Mouse (Mus musculus) erythroblast, embryonic 14.5 days (primary cell): ENCODE results near the gene Gid8. TPM values are rescaled to one million over a fixed set of nuclear protein-coding genes. Genes with fewer than 3 reads are reported as not detected.

ENCODE experiments used
- H3K27me3 ChIP-seq: 2 replicates; pipeline ENCODE4 v1.6.1; 2012; ENCODE audit warnings: inconsistent platforms; ENCODE audit not compliant: control insufficient read depth
- H3K36me3 ChIP-seq: 2 replicates; pipeline ENCODE4 v1.6.1; 2012; ENCODE audit warnings: mild to moderate bottlenecking, inconsistent platforms; ENCODE audit not compliant: control insufficient read depth
- H3K4me1 ChIP-seq: 2 replicates; pipeline ENCODE4 v1.6.1; 2012; ENCODE audit warnings: inconsistent platforms; ENCODE audit not compliant: control insufficient read depth
- H3K4me3 ChIP-seq: replicated peaks from 2 replicates; pipeline ENCODE3; 2012; ENCODE audit warnings: moderate library complexity, mild to moderate bottlenecking, inconsistent platforms
- H3K9me3 ChIP-seq: 2 replicates; pipeline ENCODE4 v1.6.1; 2012; ENCODE audit warnings: low read length, inconsistent platforms, mixed read lengths; ENCODE audit not compliant: control insufficient read depth
- GATA1 ChIP-seq: IDR thresholded peaks from 2 replicates; pipeline ENCODE4 v1.6.1; 2012; ENCODE audit warnings: low read length, inconsistent platforms, mixed read lengths
- TAL1 ChIP-seq: IDR thresholded peaks from 3 replicates; pipeline ENCODE4 v1.6.1; 2012; ENCODE audit warnings: low read length, inconsistent platforms, mixed read lengths
- polyA plus RNA-seq: library from polyadenylated mRNA; stranded (reverse); fragments of >175 nt; gene quantifications from 2 replicates; pipeline ENCODE4 v1.2.3, GENCODE M21; 2012

The Gid8 gene
- polyA plus RNA-seq, 1 experiment: 5.4 TPM

GRCm38 (mm10) chr2:180741421-180741820 is 31.5 kb downstream of the Gid8 start:
- Histone ChIP-seq H3K9me3 (no peaks in the 10 kb centered on the region), H3K36me3 (no peaks in the 10 kb centered on the region), H3K27me3 (no peaks in the 10 kb centered on the region), H3K4me3 (no peak overlapping the region), H3K4me1 (peaks cover 2% of the 10 kb centered on the region; the same call in 1 of the 2 replicates)
- no peak for TF ChIP-seq GATA1
- no peak for TF ChIP-seq TAL1

GRCm38 (mm10) chr2:180742820-180743219 is 32.9 kb downstream of the Gid8 start:
- no peaks in the 10 kb centered on the region for H3K9me3 ChIP-seq
- TF ChIP-seq TAL1 (no peak), GATA1 (no peak)
- H3K36me3 ChIP-seq: no peaks in the 10 kb centered on the region
- no peaks in the 10 kb centered on the region for H3K27me3 ChIP-seq
- H3K4me1 ChIP-seq: peaks cover 2% of the 10 kb centered on the region; the same call in 1 of the 2 replicates
- H3K4me3 ChIP-seq: no peak overlapping the region

- TF ChIP-seq TAL1 (no peak), GATA1 (no peak)
- Histone ChIP-seq H3K36me3 (no peaks in the 10 kb centered on the region), H3K4me1 (peaks cover 2% of the 10 kb centered on the region; the same call in 1 of the 2 replicates), H3K9me3 (no peaks in the 10 kb centered on the region), H3K27me3 (no peaks in the 10 kb centered on the region), H3K4me3 (no peak overlapping the region)
These were observed 33.4 kb downstream of the Gid8 start for GRCm38 (mm10) chr2:180743321-180743720.

- H3K27me3 ChIP-seq: peaks cover 3% of the 10 kb centered on the region; the same call in 1 of the 2 replicates
- H3K4me3 ChIP-seq: no peak overlapping the region
- H3K4me1 ChIP-seq: peaks cover 2% of the 10 kb centered on the region; the same call in 1 of the 2 replicates
- no peaks in the 10 kb centered on the region for H3K9me3 ChIP-seq
- no peak for TF ChIP-seq GATA1
- TF ChIP-seq TAL1: no peak
- no peaks in the 10 kb centered on the region for H3K36me3 ChIP-seq
These were observed 35.5 kb downstream of the Gid8 start for GRCm38 (mm10) chr2:180745248-180745927.

GRCm38 (mm10) chr2:180746569-180747192 is 36.8 kb downstream of the Gid8 start:
- TF ChIP-seq GATA1 (no peak), TAL1 (no peak)
- H3K9me3 ChIP-seq: no peaks in the 10 kb centered on the region
- peaks cover 3% of the 10 kb centered on the region; the same call in 1 of the 2 replicates for H3K27me3 ChIP-seq
- H3K4me3 ChIP-seq: no peak overlapping the region
- peaks cover 2% of the 10 kb centered on the region; the same call in 1 of the 2 replicates for H3K4me1 ChIP-seq
- no peaks in the 10 kb centered on the region for H3K36me3 ChIP-seq

- TF ChIP-seq GATA1 (no peak), TAL1 (no peak)
- Histone ChIP-seq H3K36me3 (no peaks in the 10 kb centered on the region), H3K4me1 (peaks cover 2% of the 10 kb centered on the region; the same call in 1 of the 2 replicates), H3K4me3 (no peak overlapping the region), H3K9me3 (no peaks in the 10 kb centered on the region), H3K27me3 (peaks cover 3% of the 10 kb centered on the region; the same call in 1 of the 2 replicates)
These were observed 39.0 kb downstream of the Gid8 start for GRCm38 (mm10) chr2:180748904-180749303.

GRCm38 (mm10) chr2:180754976-180755688 is 45.2 kb downstream of the Gid8 start:
- no peaks in the 10 kb centered on the region for H3K9me3 ChIP-seq
- no peaks in the 10 kb centered on the region for H3K4me1 ChIP-seq
- no peaks in the 10 kb centered on the region for H3K27me3 ChIP-seq
- no peaks in the 10 kb centered on the region for H3K36me3 ChIP-seq
- no peak for TF ChIP-seq TAL1
- TF ChIP-seq GATA1: no peak
- no peak overlapping the region for H3K4me3 ChIP-seq

GRCm38 (mm10) chr2:180755896-180756295 is 46.0 kb downstream of the Gid8 start:
- no peaks in the 10 kb centered on the region for H3K27me3 ChIP-seq
- H3K4me1 ChIP-seq: no peaks in the 10 kb centered on the region
- no peaks in the 10 kb centered on the region for H3K9me3 ChIP-seq
- TF ChIP-seq TAL1 (no peak), GATA1 (no peak)
- no peaks in the 10 kb centered on the region for H3K36me3 ChIP-seq
- no peak overlapping the region for H3K4me3 ChIP-seq

- Histone ChIP-seq H3K4me1 (no peaks in the 10 kb centered on the region), H3K9me3 (no peaks in the 10 kb centered on the region), H3K27me3 (no peaks in the 10 kb centered on the region; the same call in 1 of the 2 replicates), H3K4me3 (no peak overlapping the region), H3K36me3 (no peaks in the 10 kb centered on the region)
- TF ChIP-seq TAL1 (no peak), GATA1 (no peak)
These were observed 46.9 kb downstream of the Gid8 start for GRCm38 (mm10) chr2:180756786-180757185.
